Mouse (Mus musculus) urinary bladder, postnatal 25 days (tissue): ENCODE data around the gene Htr3b.
"Not testable (repeated sequence)": the region's sequence is repeated elsewhere in the genome, so short reads cannot be mapped to it uniquely, and the experiment has no call there.

Experiments
- DNase-seq: peaks from one replicate; pipeline ENCODE4 v3.0.0; 2022; ENCODE audit warnings: low spot score

The Htr3b gene

GRCm38 (mm10) chr9:48964587-48965040 is at the start of gene Htr3b:
TSS of gene Htr3b (minus strand) at chr9:48964990.
- DNase-seq = no peak

GRCm38 (mm10) chr9:48999256-48999655 is 34.5 kb upstream of the Htr3b start:
- no peak for DNase-seq

DNA sequence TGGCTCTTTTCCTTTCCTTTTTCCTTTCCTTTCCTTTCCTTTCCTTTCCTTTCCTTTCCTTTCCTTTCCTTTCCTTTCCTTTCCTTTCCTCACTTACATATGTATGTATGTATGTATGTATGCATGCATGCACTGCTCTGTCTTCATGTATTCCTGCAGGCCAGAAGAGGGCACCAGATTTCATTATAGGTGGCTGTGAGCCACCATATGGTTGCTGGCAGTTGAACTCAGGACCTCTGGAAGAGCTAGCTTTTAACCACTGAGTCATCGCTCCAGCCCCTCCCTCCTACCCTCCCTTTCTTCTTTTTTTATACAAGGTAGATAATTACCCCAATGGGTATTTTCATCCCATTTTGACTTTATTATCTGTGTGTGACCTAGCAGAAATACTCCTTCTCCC is 30.9 kb upstream of the Htr3b start:
- DNase-seq = no peak

DNA sequence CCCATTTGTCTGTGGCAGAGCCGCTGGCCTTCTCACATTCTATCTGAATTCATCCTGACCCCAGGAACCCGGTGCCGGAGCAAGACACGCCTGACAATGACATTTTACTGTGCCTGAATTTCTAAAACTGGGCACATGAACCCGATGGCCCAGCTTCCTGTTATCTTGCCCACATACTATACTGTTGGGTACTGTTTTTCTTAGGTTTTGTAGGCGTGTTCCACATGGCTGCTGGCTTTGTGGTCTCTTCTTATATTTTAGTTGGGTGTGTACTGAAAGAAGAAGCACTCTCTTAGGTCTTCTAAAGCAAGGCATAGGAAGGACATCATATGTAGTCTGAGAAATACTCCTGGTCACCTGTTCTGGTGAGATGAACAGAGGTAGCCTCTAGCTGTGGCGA is 30.0 kb upstream of the Htr3b start:
- no peak for DNase-seq

GRCm38 (mm10) chr9:48991671-48992070 is 26.9 kb upstream of the Htr3b start:
- DNase-seq = no peak

- DNase-seq = no peak
These were observed 22.7 kb upstream of the Htr3b start for GRCm38 (mm10) chr9:48987201-48988101.

DNA sequence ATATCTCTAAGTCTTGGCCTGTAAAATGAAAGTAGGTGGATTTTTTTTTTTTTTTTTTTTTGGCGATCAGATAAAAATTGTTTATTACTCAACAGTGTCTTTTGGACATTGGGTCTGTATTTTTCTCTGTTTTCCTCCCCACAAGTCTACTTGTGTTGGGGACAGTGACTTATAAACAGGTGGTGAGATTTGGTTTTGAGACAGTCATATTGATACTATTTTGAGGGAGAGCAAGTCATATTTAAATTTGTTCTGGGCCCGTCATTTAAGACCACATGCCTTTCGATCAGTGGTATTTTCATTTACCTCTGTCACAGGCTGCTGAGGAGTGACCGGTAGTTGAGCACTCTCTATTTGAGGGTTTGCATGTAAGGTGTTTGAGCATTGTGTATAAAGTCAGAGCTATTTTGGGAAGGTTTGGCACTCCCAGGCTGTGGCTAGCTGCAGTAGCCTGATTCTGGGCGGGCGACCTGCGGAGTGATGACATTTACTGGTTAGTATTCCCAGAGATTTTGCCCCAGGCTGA is 21.9 kb upstream of the Htr3b start:
- no peak for DNase-seq

DNA sequence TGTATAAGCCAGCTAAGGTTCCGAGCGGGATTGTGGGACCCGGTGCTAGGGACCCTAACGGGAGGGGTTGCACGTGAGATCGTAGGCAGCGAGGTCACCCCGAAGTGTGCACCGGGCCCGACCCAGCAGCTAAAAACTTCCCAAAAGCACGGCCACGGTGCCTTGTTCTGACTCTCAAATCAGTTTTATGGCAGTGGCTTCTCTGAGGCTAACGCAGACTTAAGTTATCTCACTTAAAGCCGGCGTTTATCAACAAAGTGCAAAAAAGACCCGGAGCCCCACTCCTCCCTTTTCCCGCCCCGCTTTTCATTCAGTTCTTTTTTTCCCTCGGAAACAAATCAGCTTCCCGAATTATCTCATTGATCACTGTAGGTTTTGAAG is 20.9 kb upstream of the Htr3b start:
- no peak for DNase-seq

GRCm38 (mm10) chr9:48984845-48985707 is 20.3 kb upstream of the Htr3b start, which contains the start of gene Usp28:
TSS of gene Usp28 (plus strand) at chr9:48985375.
- peak; percentile 98 for DNase-seq

DNA sequence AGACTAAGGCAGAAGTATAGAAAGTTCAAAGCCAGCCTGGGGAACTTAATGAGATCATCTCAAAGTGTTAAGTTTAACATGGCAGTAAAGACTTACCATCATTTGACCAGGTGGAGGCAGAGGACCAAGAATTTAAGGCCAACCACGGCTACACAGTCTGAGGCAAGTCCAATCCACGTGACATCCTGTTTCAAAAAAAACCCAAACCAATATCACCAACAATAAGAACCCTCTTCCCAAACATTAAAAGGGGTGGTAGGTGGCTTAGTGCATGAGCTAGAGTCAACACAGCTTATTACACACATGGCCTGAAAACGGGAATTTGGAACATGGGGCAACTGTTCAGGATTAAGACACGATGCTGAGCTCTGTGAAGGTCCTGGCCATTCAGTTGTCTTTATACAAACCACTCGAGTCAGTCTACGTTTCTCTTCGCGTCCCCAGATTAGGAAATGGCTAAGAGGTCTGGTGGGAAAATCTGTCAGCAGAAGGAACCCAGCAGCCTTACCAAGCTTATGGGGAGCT is 19.6 kb upstream of the Htr3b start:
- DNase-seq = no peak

DNA sequence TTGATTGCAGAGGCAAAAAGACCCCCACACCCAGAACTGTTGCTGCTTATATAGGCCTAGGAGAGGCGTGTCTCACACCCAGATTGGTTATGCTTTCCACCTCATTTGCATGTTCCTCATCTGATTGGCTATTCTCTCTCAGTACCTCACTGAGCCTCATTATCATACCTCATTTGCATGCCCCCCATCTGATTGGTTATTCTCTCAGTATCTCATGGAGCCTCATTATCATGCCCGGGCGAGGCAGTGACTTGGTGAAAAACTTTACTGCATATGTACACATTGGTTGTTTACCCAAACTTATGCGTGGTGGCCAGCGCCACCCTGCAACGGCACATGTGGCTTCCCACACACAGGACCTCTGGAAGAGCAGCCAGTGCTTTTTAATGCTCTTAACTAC is 19.0 kb upstream of the Htr3b start:
- not testable (repeated sequence) for DNase-seq

GRCm38 (mm10) chr9:48981827-48982226 is 17.0 kb upstream of the Htr3b start:
- DNase-seq = no peak

DNA sequence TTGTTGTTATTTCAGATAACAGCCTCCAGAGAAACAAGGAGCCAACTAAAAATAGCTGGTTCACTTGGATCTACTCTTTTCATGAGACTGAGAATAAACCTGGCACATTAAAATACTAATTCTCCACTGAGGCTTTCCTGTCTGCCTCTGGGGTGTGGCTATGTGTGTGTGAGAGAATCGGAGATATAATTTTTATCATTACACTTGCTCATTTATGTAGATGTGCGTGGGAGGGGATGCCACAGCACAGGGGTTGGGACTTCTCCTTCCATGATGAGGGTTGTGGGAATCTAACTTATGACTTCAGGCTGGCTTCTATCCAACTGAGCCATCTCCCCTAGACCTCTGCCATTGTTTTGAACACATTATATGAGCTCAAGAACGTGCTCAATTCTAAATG is 16.0 kb upstream of the Htr3b start:
- DNase-seq = no peak

DNA sequence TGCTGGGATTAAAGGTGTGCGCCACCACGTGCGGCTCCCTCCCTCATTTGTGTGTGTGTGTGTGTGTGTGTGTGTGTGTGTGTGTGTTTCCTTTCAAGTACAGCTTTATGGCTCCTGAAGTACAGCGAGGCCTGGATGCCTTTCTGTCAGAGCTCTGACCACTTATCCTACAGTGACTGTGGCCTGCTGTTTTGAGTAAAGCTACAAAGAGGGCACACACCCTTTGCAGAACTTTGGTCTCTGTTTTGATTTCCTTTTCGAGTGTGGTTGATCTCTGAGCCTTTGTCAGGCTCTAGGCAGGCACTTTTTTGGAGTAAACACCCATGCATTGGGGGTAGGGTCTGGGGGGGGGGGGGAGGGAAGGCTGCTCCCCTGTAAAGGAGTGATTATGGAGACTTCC is 15.6 kb upstream of the Htr3b start:
- DNase-seq = no peak

DNA sequence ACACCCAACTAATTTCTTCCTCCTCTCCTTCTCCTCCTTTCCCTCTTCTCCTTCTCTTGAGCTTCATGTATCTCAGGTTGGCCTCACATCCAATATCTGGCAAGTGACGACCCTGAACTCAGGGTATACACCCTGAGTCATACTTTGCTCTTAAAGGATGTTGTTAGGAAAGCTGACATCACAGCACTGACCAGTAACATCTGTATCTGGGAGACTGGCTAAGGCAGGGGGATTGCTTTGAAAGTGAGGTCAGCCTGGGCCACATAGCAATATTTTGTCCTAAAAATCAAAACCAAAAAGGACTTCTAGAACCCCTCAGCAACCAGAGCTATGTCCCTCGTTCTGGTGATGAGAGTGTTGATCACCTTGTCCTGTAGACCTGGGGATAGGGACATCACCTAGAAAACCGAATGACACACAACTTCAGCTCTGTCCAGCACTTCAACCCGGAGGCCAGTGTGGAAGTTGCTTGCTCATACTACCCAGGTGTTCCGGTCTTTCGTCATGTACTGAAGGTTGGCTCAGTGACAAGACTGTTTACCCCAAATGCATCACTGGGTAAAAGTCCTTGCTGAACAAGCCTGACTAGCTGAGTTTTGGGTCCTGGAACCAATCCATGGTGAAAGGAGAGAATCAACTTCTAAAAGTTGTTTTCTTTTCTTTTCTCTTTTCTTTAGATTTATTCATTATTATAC is 12.0 kb upstream of the Htr3b start:
- DNase-seq = no peak

DNA sequence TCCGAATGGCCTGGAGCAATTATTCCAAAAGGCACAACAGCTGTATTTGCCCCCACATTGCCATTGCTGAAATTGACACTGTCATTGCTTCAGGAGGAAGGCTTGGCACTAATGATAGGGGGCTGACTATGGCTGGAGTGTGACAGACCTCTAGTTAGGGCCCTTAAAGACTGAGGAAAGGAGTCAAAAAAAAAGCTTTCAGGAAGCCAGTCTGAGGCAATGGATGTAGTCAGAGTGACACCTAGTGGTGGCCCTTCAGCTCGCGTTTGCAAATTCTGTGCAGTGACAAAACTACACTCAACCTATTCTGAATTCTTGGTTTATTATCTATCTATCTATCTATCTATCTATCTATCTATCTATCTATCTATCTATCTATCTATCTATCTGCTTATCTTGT is 7.7 kb upstream of the Htr3b start:
- DNase-seq = no peak

- no peak for DNase-seq
These were observed 2.7 kb downstream of the Htr3b start for GRCm38 (mm10) chr9:48962131-48962530.

GRCm38 (mm10) chr9:48961314-48961713 is 3.5 kb downstream of the Htr3b start:
- no peak for DNase-seq

- no peak for DNase-seq
These were observed 17.2 kb downstream of the Htr3b start for GRCm38 (mm10) chr9:48947565-48947964.

DNA sequence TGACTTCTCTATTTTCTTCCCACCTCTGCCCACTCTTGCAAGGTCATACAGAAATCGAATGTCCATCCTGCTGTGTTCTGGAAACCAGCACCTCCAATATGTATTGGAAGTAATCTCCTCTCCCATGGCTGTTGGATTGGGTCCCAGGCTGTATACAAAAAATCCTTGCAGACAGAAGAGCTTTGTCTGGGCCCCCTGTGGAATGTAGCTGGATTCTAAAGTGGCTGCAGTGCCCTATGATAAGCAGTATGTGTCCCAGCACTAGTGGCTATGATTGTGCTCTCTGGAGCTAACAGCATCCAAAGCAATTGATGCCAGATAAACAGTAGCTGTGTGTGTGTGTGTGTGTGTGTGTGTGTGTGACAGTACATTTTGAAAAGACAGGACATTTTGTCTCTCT is 22.4 kb downstream of the Htr3b start:
- DNase-seq = no peak

GRCm38 (mm10) chr9:48929436-48929835 is 35.4 kb downstream of the Htr3b start:
- DNase-seq = no peak

- DNase-seq = no peak
These were observed 36.0 kb downstream of the Htr3b start for GRCm38 (mm10) chr9:48928781-48929180.
